Mouse (Mus musculus) intestine, embryonic 15.5 days (tissue): Measurements from ENCODE around the gene Aldh16a1. TPM values are rescaled to one million over a fixed set of nuclear protein-coding genes. Genes with fewer than 3 reads are reported as not detected.

Source experiments
- microRNA counts: library from miRNA; unstranded; fragments of <30 nt; microRNA quantifications from one replicate; lab custom pipeline; 2016
- polyA plus RNA-seq: library from polyadenylated mRNA; unstranded; fragments of >200 nt; fragmentation: Nextera tagmentation; extraction: Ambion mirVana; gene quantifications from 2 replicates; pipeline ENCODE4 v1.2.1, GENCODE M21; 2015

The Aldh16a1 gene
- polyA plus RNA-seq, 1 experiment from 2014 or later: 79.0 TPM

MicroRNAs encoded within 50 kb of the gene (microRNA counts, 519-probe panel; counts per million panel counts)
- 2,651 counts per million, percentile 69 among the panel's probes with 10 or more counts for microRNA mmu-miR-150 (lab: Ali Mortazavi, UCI)

Other genes starting within 250 kb of the Aldh16a1 start
- 60.1 and 65.0 TPM in 2 replicates for gene Ap2a1, start 225.1 kb downstream of the Aldh16a1 start, polyA plus RNA-seq
- gene Tsks, start 211.4 kb downstream of the Aldh16a1 start, polyA plus RNA-seq: 0.14 TPM in 1 of 2 replicates, not detected in the other
- 16.1 and 16.5 TPM in 2 replicates for gene Cpt1c, start 179.7 kb downstream of the Aldh16a1 start, polyA plus RNA-seq
- 449 and 456 TPM in 2 replicates for gene Prmt1, start 168.0 kb downstream of the Aldh16a1 start, polyA plus RNA-seq
- 89.9 and 99.6 TPM in 2 replicates for gene Irf3, start 156.9 kb downstream of the Aldh16a1 start, polyA plus RNA-seq
- 37.3 and 43.6 TPM in 2 replicates for gene Bcl2l12, start 155.9 kb downstream of the Aldh16a1 start, polyA plus RNA-seq
- gene Scaf1, start 138.2 kb downstream of the Aldh16a1 start, polyA plus RNA-seq: 32.0 and 33.6 TPM in 2 replicates
- 57.6 and 61.0 TPM in 2 replicates for gene Rras, start 136.6 kb downstream of the Aldh16a1 start, polyA plus RNA-seq
- 7.1 and 8.7 TPM in 2 replicates for gene Prr12, start 101.7 kb downstream of the Aldh16a1 start, polyA plus RNA-seq
- 49.5 and 50.5 TPM in 2 replicates for gene Nosip, start 92.2 kb downstream of the Aldh16a1 start, polyA plus RNA-seq
- gene Prrg2, start 91.9 kb downstream of the Aldh16a1 start, polyA plus RNA-seq: 29.2 and 29.5 TPM in 2 replicates
- gene Rcn3, start 62.4 kb downstream of the Aldh16a1 start, polyA plus RNA-seq: 265 and 267 TPM in 2 replicates
- 153 and 168 TPM in 2 replicates for gene Fcgrt, start 50.7 kb downstream of the Aldh16a1 start, polyA plus RNA-seq
- 1,711 TPM in 2 replicates for gene Rps11, start 30.1 kb downstream of the Aldh16a1 start, polyA plus RNA-seq
- 1,301 and 1,445 TPM in 2 replicates for gene Rpl13a, start 25.8 kb downstream of the Aldh16a1 start, polyA plus RNA-seq
- gene Gm45713, start 18.4 kb downstream of the Aldh16a1 start, polyA plus RNA-seq: 0.24 and 0.28 TPM in 2 replicates
- 1.8 and 2.0 TPM in 2 replicates for gene Flt3l, start 18.2 kb downstream of the Aldh16a1 start, polyA plus RNA-seq
- gene Pih1d1, start 281 bp downstream of the Aldh16a1 start, polyA plus RNA-seq: 94.1 and 98.9 TPM in 2 replicates
- 0.13 and 0.15 TPM in 2 replicates for gene Slc17a7, start 9.4 kb upstream of the Aldh16a1 start, polyA plus RNA-seq
- gene Gfy, start 25.0 kb upstream of the Aldh16a1 start, polyA plus RNA-seq: not detected in 2 replicates
- not detected in 2 replicates for gene Pth2, start 26.4 kb upstream of the Aldh16a1 start, polyA plus RNA-seq
- 0.61 and 0.69 TPM in 2 replicates for gene Ccdc155, start 50.3 kb upstream of the Aldh16a1 start, polyA plus RNA-seq
- 1.0 and 1.1 TPM in 2 replicates for gene Dkkl1, start 57.6 kb upstream of the Aldh16a1 start, polyA plus RNA-seq
- gene Tead2, start 61.2 kb upstream of the Aldh16a1 start, polyA plus RNA-seq: 93.2 and 97.0 TPM in 2 replicates
- 3.5 and 3.6 TPM in 2 replicates for gene Cd37, start 84.5 kb upstream of the Aldh16a1 start, polyA plus RNA-seq
- not detected in 2 replicates for gene Slc6a16, start 86.5 kb upstream of the Aldh16a1 start, polyA plus RNA-seq
- gene Slc6a21, start 122.9 kb upstream of the Aldh16a1 start, polyA plus RNA-seq: not detected in 2 replicates
- 20.4 and 29.1 TPM in 2 replicates for gene Trpm4, start 179.2 kb upstream of the Aldh16a1 start, polyA plus RNA-seq
- gene Hrc, start 180.7 kb upstream of the Aldh16a1 start, polyA plus RNA-seq: 0.97 and 1.2 TPM in 2 replicates
- gene Ppfia3, start 212.4 kb upstream of the Aldh16a1 start, polyA plus RNA-seq: 5.6 and 6.9 TPM in 2 replicates
- gene Lin7b, start 216.0 kb upstream of the Aldh16a1 start, polyA plus RNA-seq: 1.9 and 2.4 TPM in 2 replicates
- gene Snrnp70, start 241.2 kb upstream of the Aldh16a1 start, polyA plus RNA-seq: 195 and 200 TPM in 2 replicates